Mouse (Mus musculus): ENCODE results near the gene Amigo2. TPM values are rescaled to one million over a fixed set of nuclear protein-coding genes. Genes with fewer than 3 reads are reported as not detected.
A peak's percentile ranks its signal among the peaks of the same experiment; 100 is the strongest.

Gene Amigo2
- 0.19 TPM for polyA plus RNA-seq (2012; fragmentation: generic; extraction: Trizol)

DNA sequence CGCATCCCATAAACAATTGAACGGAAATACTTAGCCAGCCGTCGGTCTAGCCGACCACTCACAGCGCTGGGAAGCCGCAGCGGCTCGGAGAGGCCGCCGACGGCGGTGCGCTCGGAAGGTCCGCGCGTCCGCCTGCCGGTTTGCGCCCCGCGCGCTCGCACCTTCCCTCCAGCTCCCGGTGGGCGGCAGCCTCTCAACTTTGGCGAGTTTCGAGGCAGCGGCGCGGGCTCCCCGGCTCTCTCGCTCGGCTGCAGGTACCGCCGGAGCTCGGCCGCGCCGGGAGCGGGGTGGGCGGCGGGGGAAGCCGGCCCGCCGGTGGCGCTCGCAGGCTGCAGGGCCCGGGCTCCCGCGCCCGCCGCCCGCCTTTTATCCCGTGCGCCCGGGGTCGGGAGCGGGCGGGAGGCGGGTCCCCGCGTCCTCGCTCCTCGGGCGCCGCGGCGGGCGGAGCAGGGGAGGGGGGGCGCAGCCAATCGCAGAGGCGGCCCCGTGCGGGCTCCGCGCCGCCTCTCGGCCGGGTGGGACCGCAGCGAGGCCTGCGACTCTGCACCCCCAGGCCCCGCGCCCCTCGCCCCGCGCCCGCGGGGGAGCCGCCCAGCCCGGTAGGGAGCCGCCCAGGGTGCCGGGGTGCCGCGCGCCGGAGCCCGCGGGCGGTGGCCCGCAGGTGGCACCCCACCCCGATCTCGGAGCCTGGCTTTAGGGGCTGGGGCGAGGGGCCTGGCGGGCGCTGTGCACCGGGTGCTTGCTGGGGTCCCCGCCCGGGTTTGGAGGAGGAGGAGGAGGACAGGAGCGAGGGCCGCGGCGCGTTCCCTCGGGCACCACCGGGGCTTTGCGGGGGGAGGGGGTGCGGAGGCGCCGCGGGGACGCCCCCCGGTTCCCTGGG is at the start of gene Amigo2, which contains the start of gene Pced1b:
Amigo2 (minus strand) TSS at position 377 of the 880 bp plus-strand sequence.
Pced1b (plus strand) TSS at position 197 of the 880 bp plus-strand sequence.
- no peaks in the 10 kb centered on the region for H3K36me3 ChIP-seq (ENCODE audit: control insufficient read depth, insufficient read depth)
- peak within 1 kb of the TSS; percentile 62 for H3ac ChIP-seq (ENCODE audit: control insufficient read depth, insufficient read length)
- TF ChIP-seq MYOG (IDR thresholded peaks at IDR 0.05; ENCODE audit: control insufficient read depth in 1 of 3, insufficient read depth in 1 of 3, insufficient read length in 2 of 3, low read depth in 2 of 3) (peak in 1 of 3 experiments; percentile 12), USF1 (IDR thresholded peaks at IDR 0.05; ENCODE audit: low read depth) (no peak)
- peak within 1 kb of the TSS; percentile 23 for H3K4me3 ChIP-seq
- H3K4me2 ChIP-seq (ENCODE audit: low read depth), result peak within 1 kb of the TSS; percentile 93
- H3K27me3 ChIP-seq (ENCODE audit: control insufficient read depth, insufficient read depth, insufficient read length), result peaks cover 8% of the 10 kb centered on the region
- H3K79me2 ChIP-seq (ENCODE audit: control insufficient read depth, insufficient read depth), result no peaks in the 10 kb centered on the region

DNA sequence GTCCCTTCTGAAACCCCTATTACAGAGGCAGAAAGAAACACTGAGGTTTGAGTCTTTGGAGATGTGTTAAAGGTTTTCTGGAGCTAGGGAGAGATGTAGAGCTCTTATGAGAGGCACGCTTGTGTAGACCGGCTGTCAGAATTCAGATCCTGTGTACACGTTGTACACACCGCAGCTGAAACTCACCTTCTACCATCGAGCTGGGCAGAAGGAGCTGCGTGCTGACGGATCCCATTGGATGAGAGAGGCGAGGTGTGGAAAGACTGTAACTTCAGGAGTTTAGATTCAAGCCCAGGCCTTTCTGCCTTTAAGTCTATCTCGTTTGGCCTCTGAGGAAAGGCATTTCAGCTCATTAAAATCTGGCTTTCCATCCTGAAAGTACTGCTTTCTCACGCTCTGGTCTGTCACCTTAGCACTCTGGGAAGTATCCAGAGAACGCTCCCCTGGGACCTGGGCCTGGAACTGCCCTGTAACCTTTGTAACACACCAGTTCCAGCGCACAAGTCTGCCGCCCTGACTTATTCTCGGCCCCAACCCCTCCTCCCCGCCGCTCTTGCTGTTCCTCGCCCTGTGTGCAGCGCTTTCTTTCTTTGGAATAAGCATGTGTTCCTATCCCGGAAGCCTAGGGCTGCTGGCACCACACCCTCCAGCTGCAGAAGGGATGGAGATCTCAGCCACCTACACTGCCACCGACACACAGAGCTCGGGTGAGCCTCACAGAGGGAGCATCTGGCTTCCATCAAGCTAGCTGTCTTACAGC is 44.4 kb upstream of the Amigo2 start:
- Histone ChIP-seq H3K4me2 (ENCODE audit: low read depth) (no peak overlapping the region), H3K79me2 (ENCODE audit: control insufficient read depth, insufficient read depth) (no peaks in the 10 kb centered on the region), H3K36me3 (ENCODE audit: control insufficient read depth, insufficient read depth) (no peaks in the 10 kb centered on the region), H3ac (ENCODE audit: control insufficient read depth, insufficient read length) (no peak overlapping the region), H3K4me3 (no peak overlapping the region), H3K27me3 (ENCODE audit: control insufficient read depth, insufficient read depth, insufficient read length) (no peaks in the 10 kb centered on the region)
- no peak for TF ChIP-seq E2F4 (IDR thresholded peaks at IDR 0.05; ENCODE audit: insufficient read depth)
- no peak for TF ChIP-seq POLR2AphosphoS2 (IDR thresholded peaks at IDR 0.05; ENCODE audit: insufficient read length, low read depth)
- TF ChIP-seq REST (IDR thresholded peaks at IDR 0.05; ENCODE audit: insufficient read depth, insufficient read length), result no peak
- TF ChIP-seq MYOG (IDR thresholded peaks at IDR 0.05; ENCODE audit: control insufficient read depth in 1 of 3, insufficient read depth in 1 of 3, insufficient read length in 2 of 3, low read depth in 2 of 3), result no peak
- no peak for TF ChIP-seq TCF12 (IDR thresholded peaks at IDR 0.05; ENCODE audit: insufficient read depth, poor library complexity, severe bottlenecking)
- no peak for TF ChIP-seq MYOD1 (IDR thresholded peaks at IDR 0.05; ENCODE audit: control insufficient read depth in 1 of 3, insufficient read length in 2 of 3, low read depth in 2 of 3)
- TF ChIP-seq MAX (IDR thresholded peaks at IDR 0.05; ENCODE audit: low read depth), result no peak
- no peak for TF ChIP-seq SRF (IDR thresholded peaks at IDR 0.05; ENCODE audit: control insufficient read depth, insufficient read length, low read depth)
- no peak for TF ChIP-seq POLR2A (IDR thresholded peaks at IDR 0.05; ENCODE audit: insufficient read length, low read depth)
- no peak for TF ChIP-seq CEBPB (IDR thresholded peaks at IDR 0.05; ENCODE audit: insufficient read depth, poor library complexity, severe bottlenecking)
- no peak for TF ChIP-seq TCF3 (IDR thresholded peaks at IDR 0.05; ENCODE audit: insufficient read length, low read depth)
- TF ChIP-seq USF1 (IDR thresholded peaks at IDR 0.05; ENCODE audit: low read depth), result no peak

DNA sequence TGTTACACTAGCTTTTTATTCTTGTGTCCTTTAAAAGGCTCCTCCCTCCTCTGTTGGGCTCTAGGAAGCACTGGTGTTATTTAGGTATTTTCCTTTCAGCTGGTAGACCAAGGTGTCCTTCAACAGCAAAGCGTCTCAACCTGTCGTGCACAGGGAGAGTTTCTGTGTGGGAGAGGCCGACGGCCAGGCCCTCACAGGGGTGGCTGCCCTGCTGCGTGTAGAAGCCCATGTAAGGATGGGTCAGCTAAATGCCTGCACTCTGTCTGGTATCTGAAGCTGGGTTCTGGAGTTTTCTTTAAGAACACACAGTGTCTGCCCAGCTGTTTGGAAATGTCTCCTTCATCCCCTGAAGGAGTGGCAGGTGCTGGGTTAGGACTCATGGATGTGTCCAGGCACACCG is 43.3 kb upstream of the Amigo2 start:
- H3ac ChIP-seq (ENCODE audit: control insufficient read depth, insufficient read length), result no peak overlapping the region
- TF ChIP-seq USF1 (IDR thresholded peaks at IDR 0.05; ENCODE audit: low read depth), result no peak
- no peak for TF ChIP-seq TCF12 (IDR thresholded peaks at IDR 0.05; ENCODE audit: insufficient read depth, poor library complexity, severe bottlenecking)
- no peak for TF ChIP-seq MAX (IDR thresholded peaks at IDR 0.05; ENCODE audit: low read depth)
- TF ChIP-seq CEBPB (IDR thresholded peaks at IDR 0.05; ENCODE audit: insufficient read depth, poor library complexity, severe bottlenecking), result no peak
- no peak for TF ChIP-seq TCF3 (IDR thresholded peaks at IDR 0.05; ENCODE audit: insufficient read length, low read depth)
- no peak for TF ChIP-seq MYOD1 (IDR thresholded peaks at IDR 0.05; ENCODE audit: control insufficient read depth in 1 of 3, insufficient read length in 2 of 3, low read depth in 2 of 3)
- H3K36me3 ChIP-seq (ENCODE audit: control insufficient read depth, insufficient read depth), result no peaks in the 10 kb centered on the region

DNA sequence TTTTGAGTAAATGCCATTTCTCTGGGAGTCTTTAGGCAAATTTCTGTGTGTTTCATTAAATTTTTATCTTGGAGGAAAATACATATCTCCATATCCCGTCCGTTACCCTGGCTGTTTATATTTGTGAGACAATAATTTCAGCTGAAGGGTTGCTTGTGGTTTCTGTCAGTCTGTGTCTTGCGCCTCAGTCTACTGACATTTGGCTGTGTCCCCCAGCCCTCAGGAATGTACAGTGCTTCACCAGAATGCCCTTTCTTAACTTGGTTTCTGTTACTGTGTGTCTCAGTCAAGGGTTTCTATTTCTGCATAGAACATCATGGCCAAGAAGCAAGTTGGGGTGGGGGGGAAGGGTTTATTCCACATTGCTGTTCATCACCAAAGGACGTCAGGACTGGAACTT is 42.1 kb upstream of the Amigo2 start:
- no peaks in the 10 kb centered on the region for H3K36me3 ChIP-seq (ENCODE audit: control insufficient read depth, insufficient read depth)
- TF ChIP-seq USF1 (IDR thresholded peaks at IDR 0.05; ENCODE audit: low read depth) (no peak), SRF (IDR thresholded peaks at IDR 0.05; ENCODE audit: control insufficient read depth, insufficient read length, low read depth) (no peak), E2F4 (IDR thresholded peaks at IDR 0.05; ENCODE audit: insufficient read depth) (no peak), MAX (IDR thresholded peaks at IDR 0.05; ENCODE audit: low read depth) (no peak), POLR2A (IDR thresholded peaks at IDR 0.05; ENCODE audit: insufficient read length, low read depth) (no peak), CEBPB (IDR thresholded peaks at IDR 0.05; ENCODE audit: insufficient read depth, poor library complexity, severe bottlenecking) (no peak), REST (IDR thresholded peaks at IDR 0.05; ENCODE audit: insufficient read depth, insufficient read length) (no peak)

More for the DNA sequence above, 43.3 kb upstream of the Amigo2 start:
- Histone ChIP-seq H3K4me3 (no peak overlapping the region), H3K4me2 (ENCODE audit: low read depth) (no peak overlapping the region), H3K27me3 (ENCODE audit: control insufficient read depth, insufficient read depth, insufficient read length) (no peaks in the 10 kb centered on the region), H3K79me2 (ENCODE audit: control insufficient read depth, insufficient read depth) (no peaks in the 10 kb centered on the region)

DNA sequence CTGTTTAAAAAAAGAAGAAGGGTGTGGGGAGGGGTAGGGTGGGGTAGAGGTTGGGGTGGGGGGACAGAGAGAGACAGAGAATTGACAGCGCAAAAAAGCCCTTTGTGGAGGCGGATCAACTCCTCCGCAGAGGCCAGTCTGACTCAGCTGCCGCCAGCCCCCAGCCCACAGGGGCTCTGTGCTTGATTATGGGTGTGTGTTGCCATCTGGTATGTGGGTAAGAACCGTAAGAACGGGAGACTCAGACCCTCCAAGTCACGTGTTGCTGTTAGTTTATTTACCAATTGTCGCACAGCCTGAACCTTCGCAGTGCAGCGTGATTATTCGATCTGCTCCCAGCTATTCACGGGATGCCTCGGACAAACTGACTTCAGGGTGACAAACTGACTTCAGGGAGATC is 41.6 kb upstream of the Amigo2 start:
- H3K4me2 ChIP-seq (ENCODE audit: low read depth), result no peak overlapping the region
- no peaks in the 10 kb centered on the region for H3K27me3 ChIP-seq (ENCODE audit: control insufficient read depth, insufficient read depth, insufficient read length)
- H3K4me3 ChIP-seq, result no peak overlapping the region
- no peaks in the 10 kb centered on the region for H3K36me3 ChIP-seq (ENCODE audit: control insufficient read depth, insufficient read depth)
- no peak overlapping the region for H3ac ChIP-seq (ENCODE audit: control insufficient read depth, insufficient read length)
- no peaks in the 10 kb centered on the region for H3K79me2 ChIP-seq (ENCODE audit: control insufficient read depth, insufficient read depth)
- TF ChIP-seq TCF12 (IDR thresholded peaks at IDR 0.05; ENCODE audit: insufficient read depth, poor library complexity, severe bottlenecking) (no peak), MAX (IDR thresholded peaks at IDR 0.05; ENCODE audit: low read depth) (no peak), USF1 (IDR thresholded peaks at IDR 0.05; ENCODE audit: low read depth) (no peak), REST (IDR thresholded peaks at IDR 0.05; ENCODE audit: insufficient read depth, insufficient read length) (no peak), TCF3 (IDR thresholded peaks at IDR 0.05; ENCODE audit: insufficient read length, low read depth) (no peak), POLR2AphosphoS2 (IDR thresholded peaks at IDR 0.05; ENCODE audit: insufficient read length, low read depth) (no peak), MYOG (IDR thresholded peaks at IDR 0.05; ENCODE audit: control insufficient read depth in 1 of 3, insufficient read depth in 1 of 3, insufficient read length in 2 of 3, low read depth in 2 of 3) (no peak), SRF (IDR thresholded peaks at IDR 0.05; ENCODE audit: control insufficient read depth, insufficient read length, low read depth) (no peak), POLR2A (IDR thresholded peaks at IDR 0.05; ENCODE audit: insufficient read length, low read depth) (no peak), MYOD1 (IDR thresholded peaks at IDR 0.05; ENCODE audit: control insufficient read depth in 1 of 3, insufficient read length in 2 of 3, low read depth in 2 of 3) (no peak), E2F4 (IDR thresholded peaks at IDR 0.05; ENCODE audit: insufficient read depth) (no peak), CEBPB (IDR thresholded peaks at IDR 0.05; ENCODE audit: insufficient read depth, poor library complexity, severe bottlenecking) (no peak)

More for the DNA sequence above, 42.1 kb upstream of the Amigo2 start:
- Histone ChIP-seq H3K27me3 (ENCODE audit: control insufficient read depth, insufficient read depth, insufficient read length) (no peaks in the 10 kb centered on the region), H3K4me3 (no peak overlapping the region), H3K4me2 (ENCODE audit: low read depth) (no peak overlapping the region), H3K79me2 (ENCODE audit: control insufficient read depth, insufficient read depth) (no peaks in the 10 kb centered on the region), H3ac (ENCODE audit: control insufficient read depth, insufficient read length) (no peak overlapping the region)

Measured in myocyte (in vitro differentiated cells).